Mouse (Mus musculus): ENCODE measurements around the gene Il17re. TPM values are rescaled to one million over a fixed set of nuclear protein-coding genes. Genes with fewer than 3 reads are reported as not detected.

Gene Il17re
- polyA plus RNA-seq, 1 experiment = not detected

GRCm38 (mm10) chr6:113499346-113499745, 41.1 kb downstream of the Il17re start:
- Histone ChIP-seq H3ac (ENCODE audit: control insufficient read depth, insufficient read length) (no peak overlapping the region), H3K27me3 (ENCODE audit: control insufficient read depth, insufficient read depth, insufficient read length) (no peaks in the 10 kb centered on the region), H3K79me2 (ENCODE audit: control insufficient read depth, insufficient read depth) (no peaks in the 10 kb centered on the region), H3K36me3 (ENCODE audit: control insufficient read depth, insufficient read depth) (no peaks in the 10 kb centered on the region), H3K4me3 (no peak overlapping the region), H3K4me2 (ENCODE audit: low read depth) (no peak overlapping the region)
- no peak for TF ChIP-seq MYOG (IDR thresholded peaks at IDR 0.05; ENCODE audit: control insufficient read depth in 1 of 3, insufficient read depth in 1 of 3, insufficient read length in 2 of 3, low read depth in 2 of 3)
- TF ChIP-seq TCF12 (IDR thresholded peaks at IDR 0.05; ENCODE audit: insufficient read depth, poor library complexity, severe bottlenecking) = no peak
- TF ChIP-seq MAX (IDR thresholded peaks at IDR 0.05; ENCODE audit: low read depth) = no peak
- no peak for TF ChIP-seq CEBPB (IDR thresholded peaks at IDR 0.05; ENCODE audit: insufficient read depth, poor library complexity, severe bottlenecking)
- TF ChIP-seq TCF3 (IDR thresholded peaks at IDR 0.05; ENCODE audit: insufficient read length, low read depth) = no peak
- TF ChIP-seq USF1 (IDR thresholded peaks at IDR 0.05; ENCODE audit: low read depth) = no peak
- TF ChIP-seq POLR2AphosphoS2 (IDR thresholded peaks at IDR 0.05; ENCODE audit: insufficient read length, low read depth) = no peak
- no peak for TF ChIP-seq E2F4 (IDR thresholded peaks at IDR 0.05; ENCODE audit: insufficient read depth)
- TF ChIP-seq SRF (IDR thresholded peaks at IDR 0.05; ENCODE audit: control insufficient read depth, insufficient read length, low read depth) = no peak
- TF ChIP-seq POLR2A (IDR thresholded peaks at IDR 0.05; ENCODE audit: insufficient read length, low read depth) = no peak
- no peak for TF ChIP-seq REST (IDR thresholded peaks at IDR 0.05; ENCODE audit: insufficient read depth, insufficient read length)
- TF ChIP-seq MYOD1 (IDR thresholded peaks at IDR 0.05; ENCODE audit: control insufficient read depth in 1 of 3, insufficient read length in 2 of 3, low read depth in 2 of 3) = no peak

- TF ChIP-seq MYOD1 (IDR thresholded peaks at IDR 0.05; ENCODE audit: control insufficient read depth in 1 of 3, insufficient read length in 2 of 3, low read depth in 2 of 3) = no peak
- TF ChIP-seq TCF12 (IDR thresholded peaks at IDR 0.05; ENCODE audit: insufficient read depth, poor library complexity, severe bottlenecking) = no peak
- TF ChIP-seq POLR2AphosphoS2 (IDR thresholded peaks at IDR 0.05; ENCODE audit: insufficient read length, low read depth) = no peak
- TF ChIP-seq MAX (IDR thresholded peaks at IDR 0.05; ENCODE audit: low read depth) = no peak
- TF ChIP-seq CEBPB (IDR thresholded peaks at IDR 0.05; ENCODE audit: insufficient read depth, poor library complexity, severe bottlenecking) = no peak
- H3K27me3 ChIP-seq (ENCODE audit: control insufficient read depth, insufficient read depth, insufficient read length) = no peaks in the 10 kb centered on the region
- no peak within 1 kb of the TSS for H3K4me3 ChIP-seq
- H3K79me2 ChIP-seq (ENCODE audit: control insufficient read depth, insufficient read depth) = no peaks in the 10 kb centered on the region
- H3K36me3 ChIP-seq (ENCODE audit: control insufficient read depth, insufficient read depth) = no peaks in the 10 kb centered on the region
- no peak within 1 kb of the TSS for H3K4me2 ChIP-seq (ENCODE audit: low read depth)
- H3ac ChIP-seq (ENCODE audit: control insufficient read depth, insufficient read length) = no peak within 1 kb of the TSS
These were observed 43.3 kb downstream of the Il17re start, which contains the start of gene Prrt3 for GRCm38 (mm10) chr6:113501388-113502084. Prrt3 (minus strand) TSS chr6:113501931.

GRCm38 (mm10) chr6:113502801-113503200, 44.5 kb downstream of the Il17re start:
- Histone ChIP-seq H3ac (ENCODE audit: control insufficient read depth, insufficient read length) (no peak overlapping the region), H3K27me3 (ENCODE audit: control insufficient read depth, insufficient read depth, insufficient read length) (no peaks in the 10 kb centered on the region), H3K4me2 (ENCODE audit: low read depth) (no peak overlapping the region), H3K4me3 (no peak overlapping the region), H3K36me3 (ENCODE audit: control insufficient read depth, insufficient read depth) (no peaks in the 10 kb centered on the region), H3K79me2 (ENCODE audit: control insufficient read depth, insufficient read depth) (no peaks in the 10 kb centered on the region)
- TF ChIP-seq REST (IDR thresholded peaks at IDR 0.05; ENCODE audit: insufficient read depth, insufficient read length) (no peak), TCF3 (IDR thresholded peaks at IDR 0.05; ENCODE audit: insufficient read length, low read depth) (no peak), E2F4 (IDR thresholded peaks at IDR 0.05; ENCODE audit: insufficient read depth) (no peak), MYOG (IDR thresholded peaks at IDR 0.05; ENCODE audit: control insufficient read depth in 1 of 3, insufficient read depth in 1 of 3, insufficient read length in 2 of 3, low read depth in 2 of 3) (no peak), SRF (IDR thresholded peaks at IDR 0.05; ENCODE audit: control insufficient read depth, insufficient read length, low read depth) (no peak), USF1 (IDR thresholded peaks at IDR 0.05; ENCODE audit: low read depth) (no peak), POLR2AphosphoS2 (IDR thresholded peaks at IDR 0.05; ENCODE audit: insufficient read length, low read depth) (no peak), CEBPB (IDR thresholded peaks at IDR 0.05; ENCODE audit: insufficient read depth, poor library complexity, severe bottlenecking) (no peak), MAX (IDR thresholded peaks at IDR 0.05; ENCODE audit: low read depth) (no peak), POLR2A (IDR thresholded peaks at IDR 0.05; ENCODE audit: insufficient read length, low read depth) (no peak), TCF12 (IDR thresholded peaks at IDR 0.05; ENCODE audit: insufficient read depth, poor library complexity, severe bottlenecking) (no peak), MYOD1 (IDR thresholded peaks at IDR 0.05; ENCODE audit: control insufficient read depth in 1 of 3, insufficient read length in 2 of 3, low read depth in 2 of 3) (no peak)

- TF ChIP-seq MYOG (IDR thresholded peaks at IDR 0.05; ENCODE audit: control insufficient read depth in 1 of 3, insufficient read depth in 1 of 3, insufficient read length in 2 of 3, low read depth in 2 of 3) (peak in 2 of 3 experiments; percentile 6 to 83), MAX (IDR thresholded peaks at IDR 0.05; ENCODE audit: low read depth) (no peak), POLR2A (IDR thresholded peaks at IDR 0.05; ENCODE audit: insufficient read length, low read depth) (no peak), TCF12 (IDR thresholded peaks at IDR 0.05; ENCODE audit: insufficient read depth, poor library complexity, severe bottlenecking) (no peak), REST (IDR thresholded peaks at IDR 0.05; ENCODE audit: insufficient read depth, insufficient read length) (no peak), E2F4 (IDR thresholded peaks at IDR 0.05; ENCODE audit: insufficient read depth) (no peak), POLR2AphosphoS2 (IDR thresholded peaks at IDR 0.05; ENCODE audit: insufficient read length, low read depth) (no peak), MYOD1 (IDR thresholded peaks at IDR 0.05; ENCODE audit: control insufficient read depth in 1 of 3, insufficient read length in 2 of 3, low read depth in 2 of 3) (peak in 2 of 3 experiments; percentile 65 to 66)
- Histone ChIP-seq H3K27me3 (ENCODE audit: control insufficient read depth, insufficient read depth, insufficient read length) (no peaks in the 10 kb centered on the region), H3ac (ENCODE audit: control insufficient read depth, insufficient read length) (no peak overlapping the region), H3K36me3 (ENCODE audit: control insufficient read depth, insufficient read depth) (no peaks in the 10 kb centered on the region), H3K79me2 (ENCODE audit: control insufficient read depth, insufficient read depth) (no peaks in the 10 kb centered on the region), H3K4me2 (ENCODE audit: low read depth) (no peak overlapping the region), H3K4me3 (no peak overlapping the region)
These were observed 47.4 kb downstream of the Il17re start for GRCm38 (mm10) chr6:113505689-113506088.
